Mouse (Mus musculus): ENCODE measurements around the gene Lnp1.
"Not testable (repeated sequence)": the region's sequence is repeated elsewhere in the genome, so short reads cannot be mapped to it uniquely, and the experiment has no call there.

Gene Lnp1

GRCm38 (mm10) chr16:56928023-56928422, at the start of gene Lnp1:
Lnp1 (minus strand) TSS chr16:56928061.
- no peak for DNase-seq (ENCODE audit: low read depth)

- DNase-seq (ENCODE audit: low read depth), result no peak
Measured at GRCm38 (mm10) chr16:56974646-56975045, 46.8 kb upstream of the Lnp1 start.

GRCm38 (mm10) chr16:56958311-56958710, 30.4 kb upstream of the Lnp1 start:
- not testable (repeated sequence) for DNase-seq (ENCODE audit: low read depth)

- peak; percentile 2 for DNase-seq (ENCODE audit: low read depth)
Measured at GRCm38 (mm10) chr16:56949085-56949484, 21.2 kb upstream of the Lnp1 start.

- DNase-seq (ENCODE audit: low read depth), result peak; percentile 2
Measured at GRCm38 (mm10) chr16:56942341-56942740, 14.5 kb upstream of the Lnp1 start.

- DNase-seq (ENCODE audit: low read depth), result peak; percentile 79
Measured at GRCm38 (mm10) chr16:56920102-56920657, 7.7 kb downstream of the Lnp1 start.

- no peak for DNase-seq (ENCODE audit: low read depth)
Measured at GRCm38 (mm10) chr16:56917230-56917629, 10.6 kb downstream of the Lnp1 start.

- DNase-seq (ENCODE audit: low read depth), result no peak
Measured at GRCm38 (mm10) chr16:56908986-56909385, 18.9 kb downstream of the Lnp1 start.

- DNase-seq (ENCODE audit: low read depth), result not testable (repeated sequence)
Measured at GRCm38 (mm10) chr16:56902206-56902605, 25.7 kb downstream of the Lnp1 start.

- no peak for DNase-seq (ENCODE audit: low read depth)
Measured at GRCm38 (mm10) chr16:56891583-56891982, 36.3 kb downstream of the Lnp1 start.

GRCm38 (mm10) chr16:56886616-56887116, 41.2 kb downstream of the Lnp1 start:
- DNase-seq (ENCODE audit: low read depth), result peak; percentile 13

- DNase-seq (ENCODE audit: low read depth), result peak; percentile 95
Measured at GRCm38 (mm10) chr16:56885824-56886615, 41.8 kb downstream of the Lnp1 start, which contains the start of gene Tmem45a. Tmem45a (minus strand) TSS chr16:56886166.

- peak; percentile 34 for DNase-seq (ENCODE audit: low read depth)
Measured at GRCm38 (mm10) chr16:56884811-56885210, 43.0 kb downstream of the Lnp1 start.

GRCm38 (mm10) chr16:56873410-56873809, 54.5 kb downstream of the Lnp1 start:
- peak; percentile 55 for DNase-seq (ENCODE audit: low read depth)

- no peak for DNase-seq (ENCODE audit: low read depth)
Measured at GRCm38 (mm10) chr16:56870458-56870857, 57.4 kb downstream of the Lnp1 start.

GRCm38 (mm10) chr16:56868361-56868760, 59.5 kb downstream of the Lnp1 start:
- DNase-seq (ENCODE audit: low read depth), result no peak

- DNase-seq (ENCODE audit: low read depth), result no peak
Measured at GRCm38 (mm10) chr16:56867591-56867990, 60.3 kb downstream of the Lnp1 start.
